17 mouse cellular contexts compared by ENCODE assay signal in the genomic region with DNA sequence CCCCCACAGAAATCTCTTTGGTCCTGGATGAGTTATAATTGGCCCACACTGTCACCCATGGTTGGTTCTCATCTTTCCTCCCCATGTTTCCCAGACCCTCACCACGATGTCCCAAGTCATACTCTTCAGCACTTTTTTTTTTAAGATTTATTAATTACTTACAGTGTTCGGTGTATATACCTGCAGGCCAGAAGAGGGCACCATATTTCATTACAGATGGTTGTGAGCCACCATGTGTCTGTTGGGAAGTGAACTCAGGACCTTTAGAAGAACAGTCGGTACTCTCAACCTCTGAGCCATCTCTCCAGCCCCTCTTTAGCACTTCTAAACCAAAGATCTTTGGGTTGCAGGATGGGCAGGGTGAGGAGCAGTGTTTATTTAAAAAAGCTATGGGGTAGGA. TPM values are rescaled to one million over a fixed set of nuclear protein-coding genes. Genes with fewer than 3 reads are reported as not detected.
A peak's percentile ranks its signal among the peaks of the same experiment; 100 is the strongest.
DNase-seq lines count a peak whose midpoint lies in the region; ATAC-seq and TF ChIP-seq lines count a peak whose summit lies in the region.
"Had no signal": no experiment of that assay in that cellular context is flagged by ENCODE, and none has a peak within 500 bp of the region (broad histone marks: within the 10 kb centered on the region; RNA-seq: fewer than 3 reads in every experiment).

No protein-coding gene starts in this region.

- no peak overlapping the region for H3K27ac ChIP-seq in lung, embryonic 14.5 days (ENCODE audit: low read depth)
- H3K27ac ChIP-seq in heart, embryonic 11.5 days (ENCODE audit: low read depth, low read length): no peak overlapping the region
- H3K27ac ChIP-seq: neural tube, embryonic 13.5 days had no signal

- no peak overlapping the region for H3K4me3 ChIP-seq in lung, embryonic 14.5 days (ENCODE audit: low read depth, low read length)
- no peak overlapping the region for H3K4me3 ChIP-seq in heart, embryonic 11.5 days (ENCODE audit: low read depth, low read length)
- H3K4me3 ChIP-seq: megakaryocyte, embryonic 14.5 days; neural tube, embryonic 13.5 days had no signal

- 49% methylated on average over 3 of the region's 3 CpGs for WGBS in lung, embryonic 14.5 days
- 46% methylated on average over 3 of the region's 3 CpGs for WGBS in heart, embryonic 11.5 days (ENCODE audit: insufficient replicate concordance)

- DNase-seq in lung, embryonic 14.5 days: no peak
- no peak for DNase-seq in lung, postnatal 14 days
- peak; percentile 53 for DNase-seq in A20 (ENCODE audit: low read depth, low spot score)
- peak; percentile 65 for DNase-seq in CD4-positive, CD25-positive, alpha-beta regulatory T cell, adult 2 months (ENCODE audit: low read depth, low spot score)
- peak; percentile 4 for DNase-seq in c-Kit-positive CD71-positive TER-119-positive erythroid progenitor cells, embryonic 14.5 days (ENCODE audit: low spot score)
- no peak for DNase-seq in gastrocnemius, postnatal 25 days
- DNase-seq: adrenal gland, postnatal 36 days; cerebellum, adult 18-20 months; embryo, embryonic 11 days; kidney, postnatal 10 days; liver; right cerebral cortex, adult 18-20 months; thymus, postnatal 36 days had no signal

- H3K9me3 ChIP-seq in lung, embryonic 14.5 days (ENCODE audit: low read depth, low read length): no peaks in the 10 kb centered on the region
- H3K9me3 ChIP-seq in heart, embryonic 11.5 days (replicated peaks; ENCODE audit: control insufficient read depth, low read length): no peaks in the 10 kb centered on the region; the same call in 1 of the 2 replicates
- H3K9me3 ChIP-seq: neural tube, embryonic 13.5 days had no signal

- no peaks in the 10 kb centered on the region for H3K27me3 ChIP-seq in lung, embryonic 14.5 days (ENCODE audit: insufficient read depth, low read length)
- no peaks in the 10 kb centered on the region for H3K27me3 ChIP-seq in heart, embryonic 11.5 days (ENCODE audit: control insufficient read depth, insufficient read depth, low read length)
- H3K27me3 ChIP-seq: neural tube, embryonic 13.5 days had no signal

- H3K9ac ChIP-seq in lung, embryonic 14.5 days: no peak overlapping the region
- H3K9ac ChIP-seq in heart, embryonic 11.5 days (ENCODE audit: low read depth, low read length): no peak overlapping the region
- H3K9ac ChIP-seq: neural tube, embryonic 13.5 days had no signal

- H3K4me1 ChIP-seq in lung, embryonic 14.5 days (ENCODE audit: insufficient read depth): no peaks in the 10 kb centered on the region
- H3K4me1 ChIP-seq in heart, embryonic 11.5 days (ENCODE audit: control insufficient read depth, insufficient read depth, low read length): peaks cover 12% of the 10 kb centered on the region
- H3K4me1 ChIP-seq: megakaryocyte, embryonic 14.5 days had no signal

- ATAC-seq in lung, embryonic 14.5 days (ENCODE audit: insufficient read depth): no peak
- no peak for ATAC-seq in heart, embryonic 11.5 days (replicated peaks; ENCODE audit: insufficient number of reproducible peaks, low FRiP score, low TSS enrichment)
- ATAC-seq: hindbrain, embryonic 16.5 days had no signal

- no peaks in the 10 kb centered on the region for H3K36me3 ChIP-seq in lung, embryonic 14.5 days (ENCODE audit: insufficient read depth)
- H3K36me3 ChIP-seq in heart, embryonic 11.5 days (ENCODE audit: control insufficient read depth, insufficient read depth, low read length): no peaks in the 10 kb centered on the region
- H3K36me3 ChIP-seq: neural tube, embryonic 13.5 days had no signal

- no peak overlapping the region for H3K4me2 ChIP-seq in lung, embryonic 14.5 days
- no peak overlapping the region for H3K4me2 ChIP-seq in heart, embryonic 11.5 days
- H3K4me2 ChIP-seq: neural tube, embryonic 13.5 days had no signal

- TF ChIP-seq CTCF in lung, embryonic 14.5 days (IDR thresholded peaks at IDR 0.05; ENCODE audit: low read depth): peak; percentile 23; the same call in 1 of the 2 replicates

RNA-seq across cellular contexts. Expression of a gene that starts 20.7 kb away (rescaled TPM):
- 4.9 and 6.1 TPM in 2 replicates for polyA plus RNA-seq in lung, embryonic 14.5 days (2014; fragmentation: Nextera tagmentation; extraction: Ambion mirVana)
- 2.4 and 9.0 TPM in 2 replicates for polyA plus RNA-seq in heart, embryonic 11.5 days (2014; fragmentation: Nextera tagmentation; extraction: Ambion mirVana)
- total RNA-seq in gastrocnemius, postnatal 25 days (2021): 1 to 10 TPM in 1 of 2 experiments, under 1 TPM in 1; 0.51 to 1.2 TPM

RNA-seq across cellular contexts. Expression of a gene that starts 24.3 kb away (rescaled TPM):
- polyA plus RNA-seq in lung, embryonic 14.5 days (2014; fragmentation: Nextera tagmentation; extraction: Ambion mirVana): 25.4 and 27.0 TPM in 2 replicates
- 24.4 and 31.7 TPM in 2 replicates for polyA plus RNA-seq in heart, embryonic 11.5 days (2014; fragmentation: Nextera tagmentation; extraction: Ambion mirVana)
- 1 to 10 TPM; 4.9 to 8.0 TPM for total RNA-seq in gastrocnemius, postnatal 25 days (2021)

RNA-seq across cellular contexts. Expression of a gene that starts 51.4 kb away (rescaled TPM):
- polyA plus RNA-seq in lung, embryonic 14.5 days (2014; fragmentation: Nextera tagmentation; extraction: Ambion mirVana): 0.09 and 0.12 TPM in 2 replicates
- polyA plus RNA-seq in heart, embryonic 11.5 days (2014; fragmentation: Nextera tagmentation; extraction: Ambion mirVana): 0.07 and 0.40 TPM in 2 replicates
- total RNA-seq in gastrocnemius, postnatal 25 days (2021): not detected
- polyA plus RNA-seq: hindbrain, embryonic 16.5 days had no signal

Comparison
In these comparisons a context has a peak if more than half of its experiments do, and no peak if none do; other contexts are left out.
1. DNase-seq: peak in A20 (single experiment), CD4-positive, CD25-positive, alpha-beta regulatory T cell, adult 2 months (single experiment) and c-Kit-positive CD71-positive TER-119-positive erythroid progenitor cells, embryonic 14.5 days (single experiment); none in lung, embryonic 14.5 days (single experiment), lung, postnatal 14 days (single experiment) and gastrocnemius, postnatal 25 days (single experiment).